ENCODE assay signal across 11 mouse cellular contexts in genomic region chr12:4524546-4524945, GRCm38 (mm10). TPM values are rescaled to one million over a fixed set of nuclear protein-coding genes. Genes with fewer than 3 reads are reported as not detected.
A peak's percentile ranks its signal among the peaks of the same experiment; 100 is the strongest.
DNase-seq lines count a peak whose midpoint lies in the region; ATAC-seq lines count a peak whose summit lies in the region.
"Had no signal": no experiment of that assay in that cellular context is flagged by ENCODE, and none has a peak within 500 bp of the region (broad histone marks: within the 10 kb centered on the region; RNA-seq: fewer than 3 reads in every experiment).

No protein-coding gene starts in this region.

- H3K4me1 ChIP-seq in intestine, embryonic 16.5 days (ENCODE audit: control insufficient read depth, insufficient read depth, low read length): peaks cover 7% of the 10 kb centered on the region
- H3K4me1 ChIP-seq in intestine, embryonic 15.5 days (replicated peaks): peaks cover 15% of the 10 kb centered on the region; the same call in 1 of the 2 replicates
- H3K4me1 ChIP-seq in forebrain, embryonic 10.5 days: peaks cover 31% of the 10 kb centered on the region
- peaks cover 26% of the 10 kb centered on the region for H3K4me1 ChIP-seq in hindbrain, embryonic 12.5 days
- peaks cover 33% of the 10 kb centered on the region for H3K4me1 ChIP-seq in neural tube, embryonic 13.5 days (replicated peaks)
- H3K4me1 ChIP-seq in kidney, embryonic 16.5 days (ENCODE audit: insufficient read depth, low read length): peaks cover 10% of the 10 kb centered on the region; the same call in 1 of the 2 replicates

- ATAC-seq in intestine, embryonic 16.5 days: peak; percentile 41
- ATAC-seq in intestine, embryonic 15.5 days: no peak
- peak; percentile 26; the same call in 1 of the 2 replicates for ATAC-seq in hindbrain, embryonic 12.5 days (ENCODE audit: low FRiP score)
- ATAC-seq in neural tube, embryonic 13.5 days (ENCODE audit: low read depth): no peak
- no peak for ATAC-seq in kidney, embryonic 16.5 days (ENCODE audit: low FRiP score, low TSS enrichment)

- no peak overlapping the region for H3K4me2 ChIP-seq in intestine, embryonic 16.5 days (ENCODE audit: low read depth, low read length)
- no peak overlapping the region for H3K4me2 ChIP-seq in intestine, embryonic 15.5 days (replicated peaks)
- no peak overlapping the region for H3K4me2 ChIP-seq in hindbrain, embryonic 12.5 days (replicated peaks)
- peak overlapping the region; percentile 38; the same call in 1 of the 2 replicates for H3K4me2 ChIP-seq in neural tube, embryonic 13.5 days
- no peak overlapping the region for H3K4me2 ChIP-seq in kidney, embryonic 16.5 days (replicated peaks; ENCODE audit: low read depth, low read length)
- H3K4me2 ChIP-seq: heart, embryonic 12.5 days had no signal

- H3K9me3 ChIP-seq in intestine, embryonic 16.5 days (ENCODE audit: control insufficient read depth, low read length): no peaks in the 10 kb centered on the region
- no peaks in the 10 kb centered on the region for H3K9me3 ChIP-seq in intestine, embryonic 15.5 days
- no peaks in the 10 kb centered on the region for H3K9me3 ChIP-seq in forebrain, embryonic 10.5 days
- H3K9me3 ChIP-seq in hindbrain, embryonic 12.5 days (replicated peaks): no peaks in the 10 kb centered on the region
- H3K9me3 ChIP-seq in neural tube, embryonic 13.5 days: no peaks in the 10 kb centered on the region
- no peaks in the 10 kb centered on the region; the same call in 1 of the 2 replicates for H3K9me3 ChIP-seq in kidney, embryonic 16.5 days (ENCODE audit: low read length)
- H3K9me3 ChIP-seq: heart, embryonic 12.5 days had no signal

- no peaks in the 10 kb centered on the region for H3K27me3 ChIP-seq in intestine, embryonic 16.5 days (replicated peaks; ENCODE audit: control insufficient read depth, insufficient read depth, low read length)
- no peaks in the 10 kb centered on the region for H3K27me3 ChIP-seq in intestine, embryonic 15.5 days (replicated peaks)
- peaks cover 17% of the 10 kb centered on the region for H3K27me3 ChIP-seq in forebrain, embryonic 10.5 days (ENCODE audit: poor library complexity, severe bottlenecking)
- no peaks in the 10 kb centered on the region for H3K27me3 ChIP-seq in hindbrain, embryonic 12.5 days
- H3K27me3 ChIP-seq in neural tube, embryonic 13.5 days: no peaks in the 10 kb centered on the region
- no peaks in the 10 kb centered on the region for H3K27me3 ChIP-seq in kidney, embryonic 16.5 days (ENCODE audit: insufficient read depth, low read length)
- H3K27me3 ChIP-seq: heart, embryonic 12.5 days had no signal

- H3K4me3 ChIP-seq in intestine, embryonic 16.5 days (ENCODE audit: low read length): no peak overlapping the region
- H3K4me3 ChIP-seq in intestine, embryonic 15.5 days (replicated peaks): no peak overlapping the region
- no peak overlapping the region for H3K4me3 ChIP-seq in forebrain, embryonic 10.5 days
- no peak overlapping the region for H3K4me3 ChIP-seq in hindbrain, embryonic 12.5 days
- H3K4me3 ChIP-seq in neural tube, embryonic 13.5 days: no peak overlapping the region
- H3K4me3 ChIP-seq in kidney, embryonic 16.5 days (ENCODE audit: low read length): no peak overlapping the region
- H3K4me3 ChIP-seq: heart, embryonic 12.5 days had no signal

- WGBS in intestine, embryonic 16.5 days: 36% methylated on average over 7 of the region's 7 CpGs
- WGBS in intestine, embryonic 15.5 days: 38% methylated on average over 7 of the region's 7 CpGs
- 25% methylated on average over 7 of the region's 7 CpGs for WGBS in forebrain, embryonic 10.5 days
- 32% methylated on average over 7 of the region's 7 CpGs for WGBS in hindbrain, embryonic 12.5 days
- WGBS in neural tube, embryonic 13.5 days: 32% methylated on average over 6 of the region's 7 CpGs
- 41% methylated on average over 6 of the region's 7 CpGs for WGBS in kidney, embryonic 16.5 days

- H3K27ac ChIP-seq in intestine, embryonic 16.5 days (ENCODE audit: low read length): no peak overlapping the region
- no peak overlapping the region for H3K27ac ChIP-seq in intestine, embryonic 15.5 days
- peak overlapping the region; percentile 84 for H3K27ac ChIP-seq in forebrain, embryonic 10.5 days
- H3K27ac ChIP-seq in hindbrain, embryonic 12.5 days: peak overlapping the region; percentile 75; the same call in 1 of the 2 replicates
- peak overlapping the region; percentile 90 for H3K27ac ChIP-seq in neural tube, embryonic 13.5 days (replicated peaks)
- no peak overlapping the region for H3K27ac ChIP-seq in kidney, embryonic 16.5 days (ENCODE audit: low read length)

- no peaks in the 10 kb centered on the region for H3K36me3 ChIP-seq in intestine, embryonic 16.5 days (ENCODE audit: control insufficient read depth, insufficient read depth, low read length)
- no peaks in the 10 kb centered on the region for H3K36me3 ChIP-seq in intestine, embryonic 15.5 days
- H3K36me3 ChIP-seq in forebrain, embryonic 10.5 days (replicated peaks): no peaks in the 10 kb centered on the region
- no peaks in the 10 kb centered on the region for H3K36me3 ChIP-seq in hindbrain, embryonic 12.5 days
- no peaks in the 10 kb centered on the region for H3K36me3 ChIP-seq in neural tube, embryonic 13.5 days
- H3K36me3 ChIP-seq in kidney, embryonic 16.5 days (ENCODE audit: insufficient read depth, low read length): no peaks in the 10 kb centered on the region
- H3K36me3 ChIP-seq: heart, embryonic 12.5 days had no signal

- H3K9ac ChIP-seq in intestine, embryonic 16.5 days (ENCODE audit: low read depth, low read length): no peak overlapping the region
- no peak overlapping the region for H3K9ac ChIP-seq in intestine, embryonic 15.5 days
- no peak overlapping the region for H3K9ac ChIP-seq in hindbrain, embryonic 12.5 days
- H3K9ac ChIP-seq in neural tube, embryonic 13.5 days: no peak overlapping the region
- H3K9ac ChIP-seq in kidney, embryonic 16.5 days (replicated peaks; ENCODE audit: low read length): no peak overlapping the region
- H3K9ac ChIP-seq: heart, embryonic 12.5 days had no signal

- DNase-seq in forebrain, embryonic 10.5 days (ENCODE audit: extremely low spot score, low spot score): no peak
- DNase-seq in cerebellum, adult 11-12 months: no peak
- DNase-seq in ovary, postnatal 36 days (ENCODE audit: low spot score): no peak
- DNase-seq: kidney, postnatal 25 days; lung, postnatal 36 days had no signal

RNA-seq across cellular contexts. Expression of gene Ncoa1, which starts 47.6 kb away (rescaled TPM):
- polyA plus RNA-seq in intestine, embryonic 16.5 days (2015; fragmentation: Nextera tagmentation; extraction: Ambion mirVana): 4.7 and 4.9 TPM in 2 replicates
- polyA plus RNA-seq in intestine, embryonic 15.5 days (2015; fragmentation: Nextera tagmentation; extraction: Ambion mirVana): 6.3 and 6.7 TPM in 2 replicates
- 2.8 and 3.0 TPM in 2 replicates for polyA plus RNA-seq in forebrain, embryonic 10.5 days (2016; fragmentation: Nextera tagmentation; extraction: Ambion mirVana)
- polyA plus RNA-seq in hindbrain, embryonic 12.5 days (2016; fragmentation: Nextera tagmentation; extraction: Ambion mirVana): 9.9 and 10.7 TPM in 2 replicates
- 13.6 and 14.6 TPM in 2 replicates for polyA plus RNA-seq in neural tube, embryonic 13.5 days (2015; fragmentation: Nextera tagmentation; extraction: Ambion mirVana)
- 5.6 and 6.6 TPM in 2 replicates for polyA plus RNA-seq in kidney, embryonic 16.5 days (2015; fragmentation: Nextera tagmentation; extraction: Ambion mirVana)

Comparison
In these comparisons a context has a peak if more than half of its experiments do, and no peak if none do; other contexts are left out.
1. ATAC-seq: peak in intestine, embryonic 16.5 days (single experiment) and hindbrain, embryonic 12.5 days (single experiment); none in intestine, embryonic 15.5 days (single experiment), neural tube, embryonic 13.5 days (single experiment) and kidney, embryonic 16.5 days (single experiment).
2. H3K27ac ChIP-seq: peak in forebrain, embryonic 10.5 days (single experiment), hindbrain, embryonic 12.5 days (single experiment) and neural tube, embryonic 13.5 days (single experiment); none in intestine, embryonic 16.5 days (single experiment), intestine, embryonic 15.5 days (single experiment) and kidney, embryonic 16.5 days (single experiment).